Mouse (Mus musculus) heart, adult 2 months (tissue): ENCODE results near the gene Slc17a4. TPM values are rescaled to one million over a fixed set of nuclear protein-coding genes. Genes with fewer than 3 reads are reported as not detected.

ENCODE experiments used
- DNase-seq, 2 experiments: peaks; one replicate each; pipeline ENCODE4 v3.0.0; 2021
- H3K27ac ChIP-seq: fragments of 200-600 bp; 2 replicates; pipeline ENCODE4 v1.8.1; 2022
- H3K27me3 ChIP-seq: fragments of 200-500 bp; 2 replicates; pipeline ENCODE4 v1.6.1; 2012; ENCODE audit warnings: mild to moderate bottlenecking, low read length, inconsistent platforms, mixed read lengths; ENCODE audit not compliant: control insufficient read depth, insufficient read depth
- H3K36me3 ChIP-seq: fragments of 200-500 bp; 2 replicates; pipeline ENCODE4 v1.6.1; 2012; ENCODE audit warnings: low read length, inconsistent platforms; ENCODE audit not compliant: control insufficient read depth, insufficient read depth
- H3K4me1 ChIP-seq: fragments of 200-500 bp; 2 replicates; pipeline ENCODE4 v1.6.1; 2011; ENCODE audit warnings: low read length; ENCODE audit not compliant: control insufficient read depth, insufficient read depth
- H3K4me3 ChIP-seq: fragments of 200-600 bp; 2 replicates; pipeline ENCODE4 v1.8.1; 2022
- H3K79me2 ChIP-seq: fragments of 200-500 bp; replicated peaks from 2 replicates; pipeline ENCODE4 v1.6.1; 2012; ENCODE audit warnings: mild to moderate bottlenecking, inconsistent platforms, low read length, moderate library complexity, mixed read lengths; ENCODE audit not compliant: control insufficient read depth, insufficient read depth
- H3K9ac ChIP-seq: fragments of 200-500 bp; 2 replicates; pipeline ENCODE4 v1.6.1; 2012; ENCODE audit warnings: low read depth, mild to moderate bottlenecking, control low read depth, inconsistent platforms, low read length, mixed read lengths
- CTCF ChIP-seq: fragments of 200-600 bp; IDR thresholded peaks from 2 replicates; pipeline ENCODE4 v1.8.1; 2022; ENCODE audit warnings: antibody characterized with exemption, mild to moderate bottlenecking, moderate library complexity
- EP300 ChIP-seq: fragments of 200-500 bp; IDR thresholded peaks from 2 replicates; pipeline ENCODE4 v1.6.1; 2011; ENCODE audit warnings: low read depth, low read length, control low read depth; ENCODE audit not compliant: insufficient read depth
- POLR2A ChIP-seq: fragments of 200-500 bp; IDR thresholded peaks from 2 replicates; pipeline ENCODE4 v1.6.1; 2011; ENCODE audit warnings: mild to moderate bottlenecking, low read depth, low read length, control low read depth; ENCODE audit not compliant: insufficient read depth
- WGBS: fragments of 180-500 bp; shearing (Covaris S2); methylation state at CpG from one replicate; pipeline ENCODE4 v1.1.7; 2018; 5-methylcytosine and 5-hydroxymethylcytosine counted together
- intact Hi-C: fragments of 180-260 bp; cut with DNase I; formaldehyde crosslinking; loops from one replicate; pipeline ENCODE4 v1.15.1; 2025
- long read RNA-seq: library from polyadenylated mRNA; stranded (forward); transcript quantifications from one replicate; pipeline ENCODE4 v2.0.0, GENCODE M21; 2021
- polyA plus RNA-seq: library from polyadenylated mRNA; depleted of rRNA; stranded (reverse); fragments of >200 nt; gene quantifications from 2 replicates; pipeline ENCODE4 v1.2.3, GENCODE M21; 2012; rRNA removed
- total RNA-seq, 2 experiments: library from RNA; stranded (reverse); gene quantifications; 2 replicates each; pipeline ENCODE4 v1.2.3; 2021

Gene Slc17a4
- total RNA-seq (not detected), polyA plus RNA-seq (not detected in 2 replicates)
- long read RNA-seq = 0 reads

GRCm38 (mm10) chr13:23914376-23915167, at the start of gene Slc17a4:
Gene Slc17a4 (minus strand): TSS chr13:23915009.
- WGBS = 41% methylated on average over 9 of the region's 9 CpGs
- peak in 1 of 2 experiments; percentile 20 for DNase-seq
- Histone ChIP-seq H3K9ac (no peak within 1 kb of the TSS), H3K27me3 (no peaks in the 10 kb centered on the region), H3K27ac (peak within 1 kb of the TSS; percentile 40; the same call in 1 of the 2 replicates), H3K79me2 (no peaks in the 10 kb centered on the region), H3K36me3 (no peaks in the 10 kb centered on the region), H3K4me1 (peaks cover 2% of the 10 kb centered on the region; the same call in 1 of the 2 replicates), H3K4me3 (no peak within 1 kb of the TSS)
- intact Hi-C loops = no loop called here
- TF ChIP-seq POLR2A = no peak
- no peak for TF ChIP-seq EP300
- no peak for TF ChIP-seq CTCF

- H3K27ac ChIP-seq = no peak overlapping the region
- H3K9ac ChIP-seq = no peak overlapping the region
- 37% methylated on average over 2 of the region's 2 CpGs for WGBS
- TF ChIP-seq EP300 (no peak), CTCF (no peak), POLR2A (no peak)
- H3K79me2 ChIP-seq = no peaks in the 10 kb centered on the region
- no peaks in the 10 kb centered on the region for H3K4me1 ChIP-seq
- H3K36me3 ChIP-seq = no peaks in the 10 kb centered on the region
- H3K27me3 ChIP-seq = no peaks in the 10 kb centered on the region
- no peak for DNase-seq
- intact Hi-C loops = no loop called here
- H3K4me3 ChIP-seq = no peak overlapping the region
Measured at GRCm38 (mm10) chr13:23959776-23960175, 45.0 kb upstream of the Slc17a4 start.

DNA sequence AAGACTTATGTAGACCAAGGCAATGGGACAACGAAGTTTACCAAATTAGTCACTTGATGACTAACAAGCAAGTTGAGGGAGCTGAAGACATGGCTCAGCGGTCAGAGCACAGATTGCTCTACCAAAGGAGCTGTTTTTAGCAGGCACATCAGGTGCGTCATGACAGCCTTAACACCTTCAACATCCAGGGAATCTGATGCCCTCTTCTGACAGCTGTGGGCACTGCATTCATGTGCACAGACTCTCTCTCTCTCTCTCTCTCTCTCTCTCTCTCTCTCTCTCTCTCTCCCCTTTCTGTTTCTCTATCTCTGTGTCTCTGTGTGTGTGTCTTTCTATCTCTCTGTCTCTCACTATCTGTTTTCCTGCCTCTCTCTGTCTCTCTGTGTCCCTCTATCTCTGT, 36.1 kb upstream of the Slc17a4 start:
- H3K36me3 ChIP-seq = no peaks in the 10 kb centered on the region
- H3K79me2 ChIP-seq = no peaks in the 10 kb centered on the region
- intact Hi-C loops = loop anchor here (2.0 kb wide), 1 partner anchor 118 kb away; no protein-coding TSS in a partner anchor
- H3K4me3 ChIP-seq = no peak overlapping the region
- H3K27ac ChIP-seq = no peak overlapping the region
- H3K27me3 ChIP-seq = no peaks in the 10 kb centered on the region
- TF ChIP-seq CTCF (peak; percentile 46), EP300 (no peak)
- 39% methylated on average over 3 of the region's 3 CpGs for WGBS
- DNase-seq = peak in 1 of 2 experiments; percentile 31
- no peaks in the 10 kb centered on the region for H3K4me1 ChIP-seq
- H3K9ac ChIP-seq = no peak overlapping the region

- peak in 1 of 2 experiments; percentile 11 for DNase-seq
- Histone ChIP-seq H3K27me3 (no peaks in the 10 kb centered on the region), H3K9ac (no peak overlapping the region), H3K36me3 (no peaks in the 10 kb centered on the region), H3K79me2 (no peaks in the 10 kb centered on the region), H3K4me1 (no peaks in the 10 kb centered on the region), H3K4me3 (no peak overlapping the region), H3K27ac (no peak overlapping the region)
- WGBS = 70% methylated on average over 14 of the region's 14 CpGs
- TF ChIP-seq CTCF (no peak), EP300 (no peak), POLR2A (no peak)
- intact Hi-C loops = loop anchor here (2.0 kb wide), 1 partner anchor 117 kb away; no protein-coding TSS in a partner anchor
Measured at GRCm38 (mm10) chr13:23949484-23950246, 34.9 kb upstream of the Slc17a4 start.

DNA sequence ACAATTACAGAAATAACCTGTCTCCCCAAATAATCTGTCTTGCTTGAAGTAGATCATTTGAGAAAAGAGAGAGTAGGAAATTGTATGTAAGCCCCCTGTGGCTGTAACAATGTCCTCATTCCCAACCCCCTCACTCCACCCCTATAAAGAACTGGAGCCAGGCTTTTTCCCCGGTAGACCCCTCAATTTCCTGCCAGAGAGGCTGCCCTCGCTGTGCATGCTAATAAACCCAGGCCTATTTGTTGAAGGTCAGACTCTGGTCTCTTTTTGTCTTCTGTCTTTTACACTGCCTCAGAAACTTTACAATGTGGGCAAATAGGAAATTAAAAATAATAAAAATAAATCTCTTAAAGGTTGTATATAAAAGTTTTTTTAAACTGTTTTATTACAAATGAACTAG, 31.4 kb upstream of the Slc17a4 start:
- 56% methylated on average over 2 of the region's 2 CpGs for WGBS
- no peaks in the 10 kb centered on the region for H3K4me1 ChIP-seq
- no peak overlapping the region for H3K4me3 ChIP-seq
- intact Hi-C loops = no loop called here
- TF ChIP-seq CTCF = no peak
- no peak for TF ChIP-seq EP300
- TF ChIP-seq POLR2A = no peak
- no peaks in the 10 kb centered on the region for H3K36me3 ChIP-seq
- H3K27me3 ChIP-seq = no peaks in the 10 kb centered on the region
- H3K9ac ChIP-seq = no peak overlapping the region
- H3K79me2 ChIP-seq = no peaks in the 10 kb centered on the region
- no peak for DNase-seq
- H3K27ac ChIP-seq = no peak overlapping the region
